Mouse (Mus musculus) C2C12 (cell line): Measurements from ENCODE around the gene Nsmce1.

Experiments used
- CEBPB ChIP-seq: IDR thresholded peaks from one replicate; pipeline ENCODE4 v1.6.1; 2011; ENCODE audit warnings: low read depth, mild to moderate bottlenecking, control low read depth, moderate library complexity
- CTCF ChIP-seq: IDR thresholded peaks from one replicate; pipeline ENCODE4 v1.5.1; 2011; ENCODE audit not compliant: control insufficient read depth, insufficient read depth, insufficient read length
- FOSL1 ChIP-seq: IDR thresholded peaks from one replicate; pipeline ENCODE4 v1.8.0; 2011; ENCODE audit warnings: mild to moderate bottlenecking, low read length; ENCODE audit not compliant: poor library complexity, insufficient read depth, severe bottlenecking
- MAX ChIP-seq: IDR thresholded peaks from one replicate; pipeline ENCODE4 v1.6.1; 2011; ENCODE audit warnings: mild to moderate bottlenecking, control low read depth
- MYOD1 ChIP-seq: IDR thresholded peaks from one replicate; pipeline ENCODE4 v1.6.1; 2011; ENCODE audit warnings: low read depth; ENCODE audit not compliant: control insufficient read depth, insufficient read length
- MYOG ChIP-seq: IDR thresholded peaks from one replicate; pipeline ENCODE4 v1.6.1; 2011; ENCODE audit not compliant: control insufficient read depth, insufficient read length; ENCODE audit errors: extremely low read depth
- USF1 ChIP-seq: IDR thresholded peaks from one replicate; pipeline ENCODE4 v1.6.1; 2011; ENCODE audit warnings: low read depth, mild to moderate bottlenecking, control low read depth, moderate library complexity

- TF ChIP-seq CTCF (no peak), MYOD1 (no peak), CEBPB (no peak), FOSL1 (no peak), USF1 (no peak), MYOG (no peak), MAX (no peak)
Observed at GRCm38 (mm10) chr7:125421911-125422310, 69.5 kb downstream of the Nsmce1 start.
